Mouse (Mus musculus) heart, embryonic 12.5 days (tissue): Measurements from ENCODE around the gene Gabbr2. TPM values are rescaled to one million over a fixed set of nuclear protein-coding genes. Genes with fewer than 3 reads are reported as not detected.

ENCODE experiments used
- ATAC-seq: fragments of 200-750 bp; cut with Nextera tagmentation; 2 replicates; pipeline ENCODE4 v1.8.0; 2017; ENCODE audit warnings: moderate TSS enrichment, moderate library complexity; ENCODE audit not compliant: insufficient number of reproducible peaks, low FRiP score
- H3K27ac ChIP-seq: fragments of 300-500 bp; sonication (generic); 2 replicates; pipeline ENCODE4 v1.5.1; 2016; ENCODE audit warnings: mild to moderate bottlenecking, moderate library complexity; ENCODE audit not compliant: poor library complexity, severe bottlenecking
- H3K27me3 ChIP-seq: fragments of 300-500 bp; sonication (generic); replicated peaks from 2 replicates; pipeline ENCODE4 v1.6.1; 2016; ENCODE audit warnings: mild to moderate bottlenecking, moderate library complexity
- H3K36me3 ChIP-seq: fragments of 300-500 bp; sonication (generic); 2 replicates; pipeline ENCODE4 v1.6.1; 2016; ENCODE audit warnings: mild to moderate bottlenecking, moderate library complexity
- H3K4me1 ChIP-seq: fragments of 300-500 bp; sonication (generic); replicated peaks from 2 replicates; pipeline ENCODE4 v1.6.1; 2016; ENCODE audit warnings: mild to moderate bottlenecking
- H3K4me2 ChIP-seq: fragments of 300-500 bp; sonication (generic); 2 replicates; pipeline ENCODE4 v1.6.1; 2016; ENCODE audit warnings: mild to moderate bottlenecking, moderate library complexity
- H3K4me3 ChIP-seq: fragments of 300-500 bp; sonication (generic); 2 replicates; pipeline ENCODE4 v1.5.1; 2016; ENCODE audit warnings: mild to moderate bottlenecking
- H3K9ac ChIP-seq: fragments of 300-500 bp; sonication (generic); 2 replicates; pipeline ENCODE4 v1.6.1; 2016; ENCODE audit warnings: mild to moderate bottlenecking, moderate library complexity
- H3K9me3 ChIP-seq: fragments of 300-500 bp; sonication (generic); replicated peaks from 2 replicates; pipeline ENCODE4 v1.6.1; 2016; ENCODE audit warnings: mild to moderate bottlenecking, moderate library complexity
- WGBS: fragments of 180-500 bp; shearing (Covaris S2); methylation state at CpG from one replicate; pipeline ENCODE4 v1.1.7; 2016; 5-methylcytosine and 5-hydroxymethylcytosine counted together
- polyA plus RNA-seq: library from polyadenylated mRNA; unstranded; fragments of >200 nt; fragmentation: Nextera tagmentation; extraction: Ambion mirVana; gene quantifications from 2 replicates; pipeline ENCODE4 v1.2.1, GENCODE M21; 2016

Gene Gabbr2
- polyA plus RNA-seq, 1 experiment from 2014 or later = 0.05 TPM

- no peak overlapping the region for H3K27ac ChIP-seq
- H3K9ac ChIP-seq = no peak overlapping the region
- no peaks in the 10 kb centered on the region for H3K9me3 ChIP-seq
- peaks cover 12% of the 10 kb centered on the region; the same call in 1 of the 2 replicates for H3K27me3 ChIP-seq
- 34% methylated on average over 2 of the region's 2 CpGs for WGBS
- H3K4me1 ChIP-seq = peaks cover 17% of the 10 kb centered on the region
- ATAC-seq = no peak
- no peaks in the 10 kb centered on the region for H3K36me3 ChIP-seq
- H3K4me3 ChIP-seq = no peak overlapping the region
- no peak overlapping the region for H3K4me2 ChIP-seq
These were observed 249.1 kb downstream of the Gabbr2 start for GRCm38 (mm10) chr4:46742601-46743000.

- H3K9ac ChIP-seq = no peak overlapping the region
- H3K4me3 ChIP-seq = no peak overlapping the region
- no peak overlapping the region for H3K27ac ChIP-seq
- H3K27me3 ChIP-seq = peaks cover 15% of the 10 kb centered on the region
- ATAC-seq = no peak
- H3K4me2 ChIP-seq = no peak overlapping the region
- H3K4me1 ChIP-seq = no peaks in the 10 kb centered on the region
- H3K9me3 ChIP-seq = no peaks in the 10 kb centered on the region
- WGBS = 29% methylated on average over 9 of the region's 9 CpGs
- H3K36me3 ChIP-seq = no peaks in the 10 kb centered on the region
These were observed 254.7 kb downstream of the Gabbr2 start for GRCm38 (mm10) chr4:46736910-46737511.

- no peaks in the 10 kb centered on the region for H3K4me1 ChIP-seq
- no peaks in the 10 kb centered on the region for H3K36me3 ChIP-seq
- ATAC-seq = no peak
- H3K27ac ChIP-seq = no peak overlapping the region
- peaks cover 27% of the 10 kb centered on the region for H3K27me3 ChIP-seq
- no peak overlapping the region for H3K4me2 ChIP-seq
- H3K4me3 ChIP-seq = no peak overlapping the region
- no peak overlapping the region for H3K9ac ChIP-seq
- 56% methylated on average over 5 of the region's 5 CpGs for WGBS
- no peaks in the 10 kb centered on the region for H3K9me3 ChIP-seq
These were observed 256.8 kb downstream of the Gabbr2 start for GRCm38 (mm10) chr4:46734906-46735305.

- no peak overlapping the region for H3K4me3 ChIP-seq
- H3K27ac ChIP-seq = no peak overlapping the region
- 30% methylated on average over 8 of the region's 8 CpGs for WGBS
- no peak for ATAC-seq
- H3K36me3 ChIP-seq = no peaks in the 10 kb centered on the region
- peaks cover 27% of the 10 kb centered on the region for H3K27me3 ChIP-seq
- H3K9ac ChIP-seq = no peak overlapping the region
- H3K4me2 ChIP-seq = no peak overlapping the region
- 0 out of 2 replicates have a peak, but pooled peaks cover 3% of the 10 kb centered on the region for H3K4me1 ChIP-seq
- no peaks in the 10 kb centered on the region for H3K9me3 ChIP-seq
These were observed 260.1 kb downstream of the Gabbr2 start for GRCm38 (mm10) chr4:46731590-46731989.

GRCm38 (mm10) chr4:46729306-46730042 is 262.2 kb downstream of the Gabbr2 start:
- Histone ChIP-seq H3K27me3 (peaks cover 21% of the 10 kb centered on the region), H3K27ac (no peak overlapping the region), H3K4me2 (no peak overlapping the region), H3K9ac (no peak overlapping the region), H3K4me1 (0 out of 2 replicates have a peak, but pooled peaks cover 3% of the 10 kb centered on the region), H3K4me3 (no peak overlapping the region), H3K36me3 (no peaks in the 10 kb centered on the region), H3K9me3 (no peaks in the 10 kb centered on the region)
- no peak for ATAC-seq
- 73% methylated on average over 9 of the region's 9 CpGs for WGBS

GRCm38 (mm10) chr4:46728231-46728630 is 263.4 kb downstream of the Gabbr2 start:
- Histone ChIP-seq H3K27ac (no peak overlapping the region), H3K9me3 (no peaks in the 10 kb centered on the region), H3K4me1 (0 out of 2 replicates have a peak, but pooled peaks cover 3% of the 10 kb centered on the region), H3K4me3 (no peak overlapping the region), H3K4me2 (no peak overlapping the region), H3K9ac (no peak overlapping the region), H3K36me3 (no peaks in the 10 kb centered on the region), H3K27me3 (peaks cover 21% of the 10 kb centered on the region)
- 58% methylated on average over 1 of the region's 1 CpGs for WGBS
- no peak for ATAC-seq

- H3K4me2 ChIP-seq = no peak overlapping the region
- no peak overlapping the region for H3K9ac ChIP-seq
- H3K4me1 ChIP-seq = 0 out of 2 replicates have a peak, but pooled peaks cover 3% of the 10 kb centered on the region
- WGBS = 75% methylated on average over 11 of the region's 11 CpGs
- no peaks in the 10 kb centered on the region for H3K36me3 ChIP-seq
- H3K27me3 ChIP-seq = peaks cover 20% of the 10 kb centered on the region
- no peak overlapping the region for H3K27ac ChIP-seq
- ATAC-seq = no peak
- no peak overlapping the region for H3K4me3 ChIP-seq
- H3K9me3 ChIP-seq = no peaks in the 10 kb centered on the region
These were observed 264.5 kb downstream of the Gabbr2 start for GRCm38 (mm10) chr4:46727153-46727552.

- peaks cover 24% of the 10 kb centered on the region for H3K4me1 ChIP-seq
- no peaks in the 10 kb centered on the region for H3K9me3 ChIP-seq
- H3K9ac ChIP-seq = no peak overlapping the region
- H3K27me3 ChIP-seq = peaks cover 3% of the 10 kb centered on the region
- 45% methylated on average over 16 of the region's 16 CpGs for WGBS
- H3K27ac ChIP-seq = no peak overlapping the region; the same call in 1 of the 2 replicates
- ATAC-seq = 0 out of 2 replicates have a peak, but pooled peaks have one; percentile 38
- H3K36me3 ChIP-seq = no peaks in the 10 kb centered on the region
- no peak overlapping the region for H3K4me3 ChIP-seq
- no peak overlapping the region for H3K4me2 ChIP-seq
These were observed 270.7 kb downstream of the Gabbr2 start for GRCm38 (mm10) chr4:46720821-46721557.

- H3K36me3 ChIP-seq = no peaks in the 10 kb centered on the region
- no peak overlapping the region for H3K27ac ChIP-seq
- H3K4me3 ChIP-seq = no peak overlapping the region
- H3K4me2 ChIP-seq = no peak overlapping the region
- no peak for ATAC-seq
- no peak overlapping the region for H3K9ac ChIP-seq
- H3K9me3 ChIP-seq = no peaks in the 10 kb centered on the region
- H3K4me1 ChIP-seq = peaks cover 24% of the 10 kb centered on the region
- H3K27me3 ChIP-seq = peaks cover 3% of the 10 kb centered on the region
- WGBS = 50% methylated on average over 1 of the region's 1 CpGs
These were observed 271.6 kb downstream of the Gabbr2 start for GRCm38 (mm10) chr4:46720070-46720469.

GRCm38 (mm10) chr4:46718624-46719023 is 273.0 kb downstream of the Gabbr2 start:
- no peak for ATAC-seq

GRCm38 (mm10) chr4:46717156-46717555 is 274.5 kb downstream of the Gabbr2 start:
- H3K27me3 ChIP-seq = no peaks in the 10 kb centered on the region; the same call in none of the 2 replicates
- H3K4me1 ChIP-seq = peaks cover 24% of the 10 kb centered on the region
- no peak overlapping the region for H3K4me3 ChIP-seq
- H3K4me2 ChIP-seq = no peak overlapping the region
- no peak overlapping the region for H3K27ac ChIP-seq
- no peaks in the 10 kb centered on the region for H3K36me3 ChIP-seq
- H3K9me3 ChIP-seq = no peaks in the 10 kb centered on the region
- WGBS = 37% methylated on average over 5 of the region's 5 CpGs
- H3K9ac ChIP-seq = no peak overlapping the region
- ATAC-seq = no peak

More at GRCm38 (mm10) chr4:46718624-46719023, 273.0 kb downstream of the Gabbr2 start:
- Histone ChIP-seq H3K27ac (no peak overlapping the region), H3K9me3 (no peaks in the 10 kb centered on the region), H3K4me2 (no peak overlapping the region), H3K9ac (no peak overlapping the region), H3K27me3 (peaks cover 3% of the 10 kb centered on the region), H3K4me1 (peaks cover 24% of the 10 kb centered on the region), H3K4me3 (no peak overlapping the region), H3K36me3 (no peaks in the 10 kb centered on the region)
- WGBS = 21% methylated on average over 7 of the region's 7 CpGs
